Mouse (Mus musculus) hindbrain, embryonic 10.5 days (tissue): ENCODE results near the gene Pbdc1. TPM values are rescaled to one million over a fixed set of nuclear protein-coding genes. Genes with fewer than 3 reads are reported as not detected.
"Not testable (repeated sequence)": the region's sequence is repeated elsewhere in the genome, so short reads cannot be mapped to it uniquely, and the experiment has no call there.

Experiments
- DNase-seq: peaks from one replicate; pipeline ENCODE4 v3.0.0-alpha.2; 2017; ENCODE audit warnings: low spot score
- H3K27ac ChIP-seq: fragments of 300-500 bp; sonication (generic); 2 replicates; pipeline ENCODE4 v1.5.1; 2016; ENCODE audit warnings: mild to moderate bottlenecking, moderate library complexity
- H3K27me3 ChIP-seq: fragments of 300-500 bp; sonication (generic); 2 replicates; pipeline ENCODE4 v1.6.1; 2016; ENCODE audit warnings: mild to moderate bottlenecking; ENCODE audit not compliant: poor library complexity, insufficient read depth, severe bottlenecking
- H3K36me3 ChIP-seq: fragments of 300-500 bp; sonication (generic); 2 replicates; pipeline ENCODE4 v1.6.1; 2016; ENCODE audit warnings: mild to moderate bottlenecking, moderate library complexity
- H3K4me1 ChIP-seq: fragments of 300-500 bp; sonication (generic); replicated peaks from 2 replicates; pipeline ENCODE4 v1.6.1; 2016; ENCODE audit warnings: mild to moderate bottlenecking
- H3K4me3 ChIP-seq: fragments of 300-500 bp; sonication (generic); 2 replicates; pipeline ENCODE4 v1.5.1; 2016; ENCODE audit warnings: mild to moderate bottlenecking, moderate library complexity
- H3K9me3 ChIP-seq: fragments of 300-500 bp; sonication (generic); 2 replicates; pipeline ENCODE4 v1.6.1; 2016; ENCODE audit warnings: mild to moderate bottlenecking, moderate library complexity
- WGBS: fragments of 180-500 bp; shearing (Covaris S2); methylation state at CpG from one replicate; pipeline ENCODE4 v1.1.7; 2016; 5-methylcytosine and 5-hydroxymethylcytosine counted together
- polyA plus RNA-seq: library from polyadenylated mRNA; unstranded; fragments of >200 nt; fragmentation: Nextera tagmentation; extraction: Ambion mirVana; gene quantifications from 2 replicates; pipeline ENCODE4 v1.2.1, GENCODE M21; 2016

The Pbdc1 gene
- polyA plus RNA-seq, 1 experiment from 2014 or later = 63.6 TPM

GRCm38 (mm10) chrX:105124903-105125302 lies 45.3 kb downstream of the Pbdc1 start:
- Histone ChIP-seq H3K36me3 (0 out of 2 replicates have a peak, but pooled peaks cover 6% of the 10 kb centered on the region), H3K4me1 (no peaks in the 10 kb centered on the region), H3K27ac (no peak overlapping the region), H3K27me3 (peaks cover 61% of the 10 kb centered on the region), H3K9me3 (no peaks in the 10 kb centered on the region), H3K4me3 (no peak overlapping the region)
- WGBS = 22% methylated on average over 3 of the region's 3 CpGs
- peak; percentile 4 for DNase-seq

GRCm38 (mm10) chrX:105151872-105152461 lies 72.4 kb downstream of the Pbdc1 start:
- 47% methylated on average over 26 of the region's 26 CpGs for whole genome bisulfite sequencing
- Histone ChIP-seq H3K4me1 (no peaks in the 10 kb centered on the region), H3K27ac (0 out of 2 replicates have a peak overlapping the region, but pooled peaks have one; percentile 40), H3K27me3 (peaks cover 70% of the 10 kb centered on the region), H3K36me3 (no peaks in the 10 kb centered on the region), H3K4me3 (peak overlapping the region; percentile 36), H3K9me3 (no peaks in the 10 kb centered on the region)
- DNase-seq = peak; percentile 6

- not testable (repeated sequence) for H3K4me1 ChIP-seq, H3K9me3 ChIP-seq, DNase-seq, H3K27ac ChIP-seq, H3K36me3 ChIP-seq, H3K4me3 ChIP-seq
- H3K27me3 ChIP-seq = peaks cover 72% of the 10 kb centered on the region
- WGBS = 70% methylated on average over 6 of the region's 6 CpGs
Measured at GRCm38 (mm10) chrX:105165007-105165406, 85.5 kb downstream of the Pbdc1 start.

Other genes with a start within 250 kb of the Pbdc1 start
- gene Magee2, start 222.5 kb upstream of the Pbdc1 start, polyA plus RNA-seq = 4.7 and 5.0 TPM in 2 replicates
- gene Magee1, start 40.6 kb downstream of the Pbdc1 start, polyA plus RNA-seq = 28.3 and 47.5 TPM in 2 replicates